Mouse (Mus musculus): ENCODE results near the gene Ccdc62. TPM values are rescaled to one million over a fixed set of nuclear protein-coding genes. Genes with fewer than 3 reads are reported as not detected.

Gene Ccdc62
- polyA plus RNA-seq, 1 experiment from 2014 or later, result 5.5 TPM

DNA sequence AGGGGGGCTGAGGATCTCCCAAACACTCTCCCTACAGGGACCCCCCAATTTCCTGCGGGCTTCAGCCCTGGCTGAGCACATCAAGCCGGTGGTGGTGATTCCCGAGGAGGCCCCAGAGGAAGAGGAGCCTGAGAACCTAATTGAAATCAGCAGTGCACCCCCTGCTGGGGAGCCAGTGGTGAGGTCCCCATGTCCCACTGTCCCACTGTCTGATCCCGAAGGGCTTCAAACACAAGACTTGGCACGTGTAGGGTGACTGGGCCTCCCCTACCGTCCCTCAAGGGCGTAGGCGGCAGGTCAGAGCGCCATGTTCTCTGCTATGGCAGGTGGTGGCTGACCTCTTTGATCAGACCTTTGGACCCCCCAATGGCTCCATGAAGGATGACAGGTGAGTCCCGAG, 65.7 kb downstream of the Ccdc62 start:
- Histone ChIP-seq H3K36me3 (ENCODE audit: control insufficient read depth, insufficient read depth, low read length) (0 out of 2 replicates have a peak, but pooled peaks cover 2% of the 10 kb centered on the region), H3K27ac (ENCODE audit: low read depth) (no peak overlapping the region), H3K4me1 (replicated peaks; ENCODE audit: control insufficient read depth, insufficient read depth, low read length) (peaks cover 6% of the 10 kb centered on the region; the same call in 1 of the 2 replicates), H3K9ac (ENCODE audit: low read length) (no peak overlapping the region), H3K4me3 (ENCODE audit: low read depth, low read length) (no peak overlapping the region), H3K9me3 (ENCODE audit: control insufficient read depth, low read length) (no peaks in the 10 kb centered on the region), H3K4me2 (ENCODE audit: low read length) (no peak overlapping the region), H3K27me3 (replicated peaks; ENCODE audit: control insufficient read depth, insufficient read depth, low read length) (no peaks in the 10 kb centered on the region)
- 78% methylated on average over 10 of the region's 10 CpGs for WGBS
- DNase-seq (ENCODE audit: low spot score) (no peak), ATAC-seq (replicated peaks; ENCODE audit: low FRiP score, low TSS enrichment, low read depth) (no peak)

DNA sequence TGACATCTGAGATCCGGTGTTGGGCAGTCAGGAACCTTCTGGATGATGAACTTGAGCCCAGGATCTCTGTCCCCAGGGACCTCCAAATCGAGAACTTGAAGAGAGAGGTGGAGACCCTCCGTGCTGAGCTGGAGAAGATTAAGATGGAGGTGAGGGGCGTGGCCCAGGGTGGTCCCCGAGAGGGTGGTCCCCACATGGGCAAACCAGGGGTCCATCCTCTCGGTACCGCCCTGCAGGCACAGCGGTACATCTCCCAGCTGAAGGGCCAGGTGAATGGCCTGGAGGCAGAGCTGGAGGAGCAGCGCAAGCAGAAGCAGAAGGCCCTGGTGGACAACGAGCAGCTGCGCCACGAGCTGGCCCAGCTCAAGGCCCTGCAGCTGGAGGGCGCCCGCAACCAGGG, 66.2 kb downstream of the Ccdc62 start:
- Histone ChIP-seq H3K9me3 (ENCODE audit: control insufficient read depth, low read length) (no peaks in the 10 kb centered on the region), H3K36me3 (ENCODE audit: control insufficient read depth, insufficient read depth, low read length) (0 out of 2 replicates have a peak, but pooled peaks cover 7% of the 10 kb centered on the region), H3K27ac (ENCODE audit: low read depth) (no peak overlapping the region), H3K27me3 (replicated peaks; ENCODE audit: control insufficient read depth, insufficient read depth, low read length) (no peaks in the 10 kb centered on the region), H3K4me3 (ENCODE audit: low read depth, low read length) (no peak overlapping the region), H3K9ac (ENCODE audit: low read length) (no peak overlapping the region), H3K4me1 (replicated peaks; ENCODE audit: control insufficient read depth, insufficient read depth, low read length) (peaks cover 6% of the 10 kb centered on the region; the same call in 1 of the 2 replicates), H3K4me2 (ENCODE audit: low read length) (no peak overlapping the region)
- no peak for ATAC-seq (replicated peaks; ENCODE audit: low FRiP score, low TSS enrichment, low read depth)
- no peak for DNase-seq (ENCODE audit: low spot score)
- WGBS, result 92% methylated on average over 14 of the region's 14 CpGs

DNA sequence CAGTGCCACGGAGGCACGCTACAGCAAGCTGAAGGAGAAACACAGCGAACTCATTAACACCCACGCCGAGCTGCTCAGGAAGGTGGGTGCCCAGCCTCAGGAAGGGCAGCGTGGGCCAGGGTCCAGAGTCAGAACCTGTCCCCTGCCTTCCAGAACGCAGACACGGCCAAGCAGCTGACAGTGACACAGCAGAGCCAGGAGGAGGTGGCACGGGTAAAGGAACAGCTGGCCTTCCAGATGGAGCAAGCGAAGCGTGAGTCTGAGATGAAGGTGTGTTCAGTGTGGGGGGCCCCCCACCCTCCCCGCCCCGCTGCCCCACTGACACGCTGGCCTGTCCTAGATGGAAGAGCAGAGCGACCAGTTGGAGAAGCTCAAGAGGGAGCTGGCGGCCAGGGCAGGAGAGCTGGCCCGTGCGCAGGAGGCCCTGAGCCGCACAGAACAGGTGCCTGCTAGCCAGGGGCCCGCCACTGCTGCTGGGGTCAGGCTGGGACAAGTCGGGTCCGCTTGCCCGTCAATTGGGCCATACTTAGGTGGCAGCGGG, 66.8 kb downstream of the Ccdc62 start:
- 0 out of 2 replicates have a peak, but pooled peaks cover 8% of the 10 kb centered on the region for H3K36me3 ChIP-seq (ENCODE audit: control insufficient read depth, insufficient read depth, low read length)

DNA sequence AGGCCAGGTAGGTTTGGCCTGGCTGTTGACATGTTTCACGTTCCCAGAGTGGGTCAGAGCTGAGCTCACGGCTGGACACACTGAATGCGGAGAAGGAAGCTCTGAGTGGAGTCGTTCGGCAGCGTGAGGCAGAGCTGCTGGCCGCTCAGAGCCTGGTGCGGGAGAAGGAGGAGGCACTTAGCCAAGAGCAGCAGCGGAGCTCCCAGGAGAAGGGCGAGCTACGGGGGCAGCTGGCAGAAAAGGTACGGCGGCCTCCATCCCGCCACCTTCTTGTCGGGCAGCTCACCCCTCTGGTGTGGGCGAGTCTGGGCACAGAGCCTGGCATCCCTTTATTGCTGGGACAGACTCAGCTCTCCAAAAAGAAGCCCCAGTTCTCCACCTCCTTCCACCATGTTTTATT, 67.3 kb downstream of the Ccdc62 start:
- WGBS, result 78% methylated on average over 16 of the region's 16 CpGs
- Histone ChIP-seq H3K9ac (ENCODE audit: low read length) (no peak overlapping the region), H3K4me3 (ENCODE audit: low read depth, low read length) (no peak overlapping the region), H3K4me2 (ENCODE audit: low read length) (no peak overlapping the region), H3K27me3 (replicated peaks; ENCODE audit: control insufficient read depth, insufficient read depth, low read length) (no peaks in the 10 kb centered on the region), H3K36me3 (ENCODE audit: control insufficient read depth, insufficient read depth, low read length) (0 out of 2 replicates have a peak, but pooled peaks cover 8% of the 10 kb centered on the region), H3K9me3 (ENCODE audit: control insufficient read depth, low read length) (no peaks in the 10 kb centered on the region), H3K4me1 (replicated peaks; ENCODE audit: control insufficient read depth, insufficient read depth, low read length) (peaks cover 6% of the 10 kb centered on the region; the same call in 1 of the 2 replicates), H3K27ac (ENCODE audit: low read depth) (no peak overlapping the region)
- ATAC-seq (replicated peaks; ENCODE audit: low FRiP score, low TSS enrichment, low read depth) (no peak), DNase-seq (ENCODE audit: low spot score) (no peak)

More for the DNA sequence above, 66.8 kb downstream of the Ccdc62 start:
- Histone ChIP-seq H3K4me1 (replicated peaks; ENCODE audit: control insufficient read depth, insufficient read depth, low read length) (peaks cover 6% of the 10 kb centered on the region), H3K4me3 (ENCODE audit: low read depth, low read length) (no peak overlapping the region), H3K9ac (ENCODE audit: low read length) (no peak overlapping the region), H3K27me3 (replicated peaks; ENCODE audit: control insufficient read depth, insufficient read depth, low read length) (no peaks in the 10 kb centered on the region), H3K27ac (ENCODE audit: low read depth) (no peak overlapping the region), H3K4me2 (ENCODE audit: low read length) (no peak overlapping the region), H3K9me3 (ENCODE audit: control insufficient read depth, low read length) (no peaks in the 10 kb centered on the region)
- DNase-seq (ENCODE audit: low spot score) (no peak), ATAC-seq (replicated peaks; ENCODE audit: low FRiP score, low TSS enrichment, low read depth) (no peak)
- 88% methylated on average over 24 of the region's 24 CpGs for WGBS

DNA sequence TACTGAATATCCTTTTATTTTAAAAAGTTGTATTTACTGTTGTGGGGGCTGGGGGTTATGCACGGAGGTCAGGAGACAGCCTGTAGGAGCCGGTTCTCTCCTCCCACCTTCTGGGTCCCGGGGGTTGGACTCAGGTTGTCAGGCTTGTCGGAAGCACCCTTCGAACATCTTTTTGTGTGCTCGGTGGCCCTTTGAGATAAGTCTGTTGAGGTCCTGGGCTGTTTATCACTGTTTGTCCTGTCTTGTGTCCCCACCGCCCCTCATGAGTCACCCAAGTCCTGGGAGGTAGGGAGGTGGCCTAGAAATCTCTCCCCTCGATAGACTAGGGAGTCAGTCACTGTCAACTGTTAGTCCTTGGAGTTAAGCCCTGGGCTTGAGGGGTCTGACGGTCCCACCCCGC, 67.9 kb downstream of the Ccdc62 start:
- ATAC-seq (replicated peaks; ENCODE audit: low FRiP score, low TSS enrichment, low read depth), result no peak
- Histone ChIP-seq H3K4me3 (ENCODE audit: low read depth, low read length) (no peak overlapping the region), H3K27ac (ENCODE audit: low read depth) (no peak overlapping the region), H3K27me3 (replicated peaks; ENCODE audit: control insufficient read depth, insufficient read depth, low read length) (no peaks in the 10 kb centered on the region), H3K4me1 (replicated peaks; ENCODE audit: control insufficient read depth, insufficient read depth, low read length) (peaks cover 12% of the 10 kb centered on the region; the same call in 1 of the 2 replicates), H3K9ac (ENCODE audit: low read length) (no peak overlapping the region), H3K36me3 (ENCODE audit: control insufficient read depth, insufficient read depth, low read length) (0 out of 2 replicates have a peak, but pooled peaks cover 8% of the 10 kb centered on the region), H3K4me2 (ENCODE audit: low read length) (no peak overlapping the region), H3K9me3 (ENCODE audit: control insufficient read depth, low read length) (no peaks in the 10 kb centered on the region)
- DNase-seq (ENCODE audit: low spot score), result no peak
- WGBS, result 80% methylated on average over 10 of the region's 10 CpGs

DNA sequence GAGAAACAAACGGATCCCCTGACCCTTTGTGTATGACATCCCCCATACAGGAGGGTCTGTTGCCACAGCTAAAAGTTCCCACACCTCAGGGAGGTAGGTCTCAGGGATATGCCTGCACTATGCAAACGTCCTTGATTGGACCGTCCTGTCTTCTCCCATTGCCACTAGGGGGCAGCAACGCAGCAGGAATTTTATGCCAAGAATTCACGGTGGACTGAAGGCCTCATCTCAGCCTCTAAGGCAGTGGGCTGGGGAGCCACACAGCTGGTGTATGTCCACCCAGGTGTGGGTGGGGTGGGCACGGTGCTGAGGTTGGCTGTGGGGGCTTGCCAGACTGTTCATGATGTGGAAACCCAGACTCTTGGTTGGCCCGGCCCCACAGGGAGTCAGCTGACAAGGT, 70.3 kb downstream of the Ccdc62 start:
- Histone ChIP-seq H3K27ac (ENCODE audit: low read depth) (no peak overlapping the region), H3K36me3 (ENCODE audit: control insufficient read depth, insufficient read depth, low read length) (peaks cover 27% of the 10 kb centered on the region), H3K4me1 (replicated peaks; ENCODE audit: control insufficient read depth, insufficient read depth, low read length) (peaks cover 12% of the 10 kb centered on the region; the same call in 1 of the 2 replicates), H3K27me3 (replicated peaks; ENCODE audit: control insufficient read depth, insufficient read depth, low read length) (no peaks in the 10 kb centered on the region), H3K4me3 (ENCODE audit: low read depth, low read length) (no peak overlapping the region), H3K4me2 (ENCODE audit: low read length) (no peak overlapping the region), H3K9me3 (ENCODE audit: control insufficient read depth, low read length) (no peaks in the 10 kb centered on the region), H3K9ac (ENCODE audit: low read length) (no peak overlapping the region)
- DNase-seq (ENCODE audit: low spot score) (peak; percentile 98), ATAC-seq (replicated peaks; ENCODE audit: low FRiP score, low TSS enrichment, low read depth) (peak; percentile 55)
- WGBS, result 11% methylated on average over 7 of the region's 7 CpGs

DNA sequence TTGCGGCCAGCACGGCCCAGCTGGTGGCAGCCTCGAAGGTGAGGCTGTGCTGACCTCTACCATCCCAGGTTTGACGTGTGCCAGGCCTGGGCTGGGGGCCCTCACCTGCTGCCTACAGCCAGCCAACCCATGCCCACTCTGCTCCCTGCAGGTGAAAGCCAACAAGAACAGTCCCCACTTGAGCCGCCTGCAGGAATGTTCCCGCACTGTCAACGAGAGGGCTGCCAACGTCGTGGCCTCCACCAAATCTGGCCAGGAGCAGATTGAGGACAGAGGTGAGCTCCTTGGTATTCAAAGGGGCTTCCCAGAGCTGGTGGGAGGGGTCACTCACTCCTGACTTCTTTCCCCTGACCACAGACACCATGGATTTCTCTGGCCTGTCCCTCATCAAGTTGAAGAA, 70.8 kb downstream of the Ccdc62 start:
- DNase-seq (ENCODE audit: low spot score), result no peak
- Histone ChIP-seq H3K9me3 (ENCODE audit: control insufficient read depth, low read length) (no peaks in the 10 kb centered on the region), H3K27me3 (replicated peaks; ENCODE audit: control insufficient read depth, insufficient read depth, low read length) (no peaks in the 10 kb centered on the region), H3K4me2 (ENCODE audit: low read length) (no peak overlapping the region), H3K9ac (ENCODE audit: low read length) (no peak overlapping the region), H3K4me3 (ENCODE audit: low read depth, low read length) (no peak overlapping the region), H3K27ac (ENCODE audit: low read depth) (no peak overlapping the region), H3K4me1 (replicated peaks; ENCODE audit: control insufficient read depth, insufficient read depth, low read length) (peaks cover 12% of the 10 kb centered on the region; the same call in 1 of the 2 replicates), H3K36me3 (ENCODE audit: control insufficient read depth, insufficient read depth, low read length) (peaks cover 31% of the 10 kb centered on the region)
- WGBS, result 67% methylated on average over 9 of the region's 9 CpGs
- no peak for ATAC-seq (replicated peaks; ENCODE audit: low FRiP score, low TSS enrichment, low read depth)

DNA sequence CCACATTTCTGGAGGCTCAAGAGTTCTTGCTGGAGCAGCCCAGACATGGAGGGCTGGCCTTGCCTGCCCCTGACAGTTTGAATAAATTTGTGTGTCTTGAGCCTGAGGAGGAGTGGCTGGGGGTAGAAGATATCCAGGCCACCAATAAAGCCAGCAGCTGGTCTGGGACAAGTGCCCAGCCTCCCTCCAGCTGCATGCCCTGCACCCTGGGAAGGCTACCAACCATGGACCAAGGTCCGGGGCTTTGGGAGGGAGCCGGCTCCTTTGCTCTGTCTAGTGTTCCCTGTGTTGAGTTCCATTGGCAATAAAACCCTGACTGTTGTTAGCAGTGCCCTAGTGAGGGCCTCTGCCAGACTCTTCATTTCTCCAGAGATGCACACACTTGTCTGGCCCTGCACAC, 72.4 kb downstream of the Ccdc62 start:
- 0 out of 2 replicates have a peak overlapping the region, but pooled peaks have one; percentile 11 for H3K27ac ChIP-seq (ENCODE audit: low read depth)
- no peak overlapping the region for H3K9ac ChIP-seq (ENCODE audit: low read length)
- 65% methylated on average over 2 of the region's 2 CpGs for WGBS
- no peaks in the 10 kb centered on the region for H3K9me3 ChIP-seq (ENCODE audit: control insufficient read depth, low read length)
- DNase-seq (ENCODE audit: low spot score) (no peak), ATAC-seq (replicated peaks; ENCODE audit: low FRiP score, low TSS enrichment, low read depth) (no peak)
- H3K4me2 ChIP-seq (ENCODE audit: low read length), result no peak overlapping the region
- H3K4me1 ChIP-seq (replicated peaks; ENCODE audit: control insufficient read depth, insufficient read depth, low read length), result peaks cover 12% of the 10 kb centered on the region; the same call in 1 of the 2 replicates
- no peak overlapping the region for H3K4me3 ChIP-seq (ENCODE audit: low read depth, low read length)
- H3K36me3 ChIP-seq (ENCODE audit: control insufficient read depth, insufficient read depth, low read length), result peaks cover 47% of the 10 kb centered on the region
- no peaks in the 10 kb centered on the region for H3K27me3 ChIP-seq (replicated peaks; ENCODE audit: control insufficient read depth, insufficient read depth, low read length)

DNA sequence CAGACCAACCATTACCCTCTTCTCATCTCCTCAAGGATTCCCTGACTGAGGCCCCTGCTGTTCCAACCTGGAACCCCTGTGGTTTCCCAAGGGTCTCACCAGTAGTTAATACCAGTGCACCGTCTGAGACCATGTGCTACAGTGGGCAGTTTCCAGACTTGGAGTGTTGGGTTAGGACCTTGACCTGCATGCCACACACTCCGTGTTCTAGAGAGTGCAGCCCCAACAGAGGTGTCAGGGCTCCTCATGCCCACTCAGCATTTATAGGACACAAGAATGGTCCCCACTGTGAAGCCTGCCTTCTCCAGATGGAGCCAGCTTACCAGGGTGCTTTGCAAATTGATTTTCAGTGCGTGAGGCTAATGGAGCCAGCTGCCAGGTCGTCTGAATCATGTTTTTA, 72.9 kb downstream of the Ccdc62 start:
- no peak for DNase-seq (ENCODE audit: low spot score)
- Histone ChIP-seq H3K9ac (ENCODE audit: low read length) (no peak overlapping the region), H3K36me3 (ENCODE audit: control insufficient read depth, insufficient read depth, low read length) (peaks cover 52% of the 10 kb centered on the region), H3K4me3 (ENCODE audit: low read depth, low read length) (no peak overlapping the region), H3K27me3 (replicated peaks; ENCODE audit: control insufficient read depth, insufficient read depth, low read length) (no peaks in the 10 kb centered on the region), H3K4me2 (ENCODE audit: low read length) (no peak overlapping the region), H3K4me1 (replicated peaks; ENCODE audit: control insufficient read depth, insufficient read depth, low read length) (peaks cover 12% of the 10 kb centered on the region; the same call in 1 of the 2 replicates), H3K9me3 (ENCODE audit: control insufficient read depth, low read length) (no peaks in the 10 kb centered on the region), H3K27ac (ENCODE audit: low read depth) (0 out of 2 replicates have a peak overlapping the region, but pooled peaks have one; percentile 11)
- 69% methylated on average over 4 of the region's 4 CpGs for WGBS
- no peak for ATAC-seq (replicated peaks; ENCODE audit: low FRiP score, low TSS enrichment, low read depth)
